Mouse (Mus musculus): ENCODE data around the gene Stub1. TPM values are rescaled to one million over a fixed set of nuclear protein-coding genes. Genes with fewer than 3 reads are reported as not detected.
A peak's percentile ranks its signal among the peaks of the same experiment; 100 is the strongest.

Stub1 gene
- polyA plus RNA-seq, 1 experiment from 2014 or later, result 246 TPM

- TF ChIP-seq CTCF (IDR thresholded peaks at IDR 0.05; ENCODE audit: low read depth), result no peak
- no peak for ATAC-seq
- Histone ChIP-seq H3K9me3 (ENCODE audit: control insufficient read depth) (no peaks in the 10 kb centered on the region), H3K36me3 (ENCODE audit: control insufficient read depth, insufficient read depth) (peaks cover 42% of the 10 kb centered on the region), H3K27me3 (replicated peaks; ENCODE audit: control insufficient read depth, insufficient read depth, low read length) (no peaks in the 10 kb centered on the region), H3K9ac (ENCODE audit: low read depth, low read length) (no peak overlapping the region), H3K4me3 (ENCODE audit: low read depth, low read length) (no peak overlapping the region), H3K4me2 (replicated peaks; ENCODE audit: low read depth) (no peak overlapping the region; the same call in 1 of the 2 replicates), H3K4me1 (replicated peaks; ENCODE audit: control insufficient read depth, insufficient read depth, low read length) (peaks cover 6% of the 10 kb centered on the region; the same call in 1 of the 2 replicates), H3K27ac (ENCODE audit: low read depth, low read length) (peak overlapping the region; percentile 85; the same call in 1 of the 2 replicates)
- 96% methylated on average over 6 of the region's 6 CpGs for WGBS
Observed at GRCm38 (mm10) chr17:25840519-25840918, 7.3 kb upstream of the Stub1 start.

GRCm38 (mm10) chr17:25839455-25840235 is 6.4 kb upstream of the Stub1 start:
- TF ChIP-seq CTCF (IDR thresholded peaks at IDR 0.05; ENCODE audit: low read depth), result no peak
- Histone ChIP-seq H3K4me1 (replicated peaks; ENCODE audit: control insufficient read depth, insufficient read depth, low read length) (peaks cover 6% of the 10 kb centered on the region; the same call in 1 of the 2 replicates), H3K4me2 (replicated peaks; ENCODE audit: low read depth) (peak overlapping the region; percentile 44), H3K36me3 (ENCODE audit: control insufficient read depth, insufficient read depth) (peaks cover 49% of the 10 kb centered on the region), H3K27ac (ENCODE audit: low read depth, low read length) (peak overlapping the region; percentile 85), H3K4me3 (ENCODE audit: low read depth, low read length) (no peak overlapping the region), H3K9ac (ENCODE audit: low read depth, low read length) (no peak overlapping the region), H3K27me3 (replicated peaks; ENCODE audit: control insufficient read depth, insufficient read depth, low read length) (no peaks in the 10 kb centered on the region), H3K9me3 (ENCODE audit: control insufficient read depth) (no peaks in the 10 kb centered on the region)
- ATAC-seq, result peak; percentile 56
- WGBS, result 67% methylated on average over 14 of the region's 14 CpGs

GRCm38 (mm10) chr17:25838904-25839303 is 5.7 kb upstream of the Stub1 start:
- H3K27ac ChIP-seq (ENCODE audit: low read depth, low read length), result peak overlapping the region; percentile 85
- peaks cover 49% of the 10 kb centered on the region for H3K36me3 ChIP-seq (ENCODE audit: control insufficient read depth, insufficient read depth)
- no peak overlapping the region for H3K4me3 ChIP-seq (ENCODE audit: low read depth, low read length)
- H3K9me3 ChIP-seq (ENCODE audit: control insufficient read depth), result no peaks in the 10 kb centered on the region
- WGBS, result 80% methylated on average over 4 of the region's 4 CpGs
- H3K4me2 ChIP-seq (replicated peaks; ENCODE audit: low read depth), result peak overlapping the region; percentile 44
- ATAC-seq, result no peak
- peaks cover 5% of the 10 kb centered on the region; the same call in 1 of the 2 replicates for H3K4me1 ChIP-seq (replicated peaks; ENCODE audit: control insufficient read depth, insufficient read depth, low read length)
- no peaks in the 10 kb centered on the region for H3K27me3 ChIP-seq (replicated peaks; ENCODE audit: control insufficient read depth, insufficient read depth, low read length)
- TF ChIP-seq CTCF (IDR thresholded peaks at IDR 0.05; ENCODE audit: low read depth), result no peak
- no peak overlapping the region for H3K9ac ChIP-seq (ENCODE audit: low read depth, low read length)

- H3K4me1 ChIP-seq (replicated peaks; ENCODE audit: control insufficient read depth, insufficient read depth, low read length), result peaks cover 2% of the 10 kb centered on the region; the same call in 1 of the 2 replicates
- no peak for TF ChIP-seq CTCF (IDR thresholded peaks at IDR 0.05; ENCODE audit: low read depth)
- no peak for ATAC-seq
- H3K36me3 ChIP-seq (ENCODE audit: control insufficient read depth, insufficient read depth), result peaks cover 48% of the 10 kb centered on the region
- H3K9me3 ChIP-seq (ENCODE audit: control insufficient read depth), result no peaks in the 10 kb centered on the region
- 48% methylated on average over 3 of the region's 3 CpGs for WGBS
- H3K27me3 ChIP-seq (replicated peaks; ENCODE audit: control insufficient read depth, insufficient read depth, low read length), result no peaks in the 10 kb centered on the region
- no peak overlapping the region; the same call in 1 of the 2 replicates for H3K4me2 ChIP-seq (replicated peaks; ENCODE audit: low read depth)
- no peak overlapping the region for H3K27ac ChIP-seq (ENCODE audit: low read depth, low read length)
- no peak overlapping the region for H3K4me3 ChIP-seq (ENCODE audit: low read depth, low read length)
- 0 out of 2 replicates have a peak overlapping the region, but pooled peaks have one; percentile 3 for H3K9ac ChIP-seq (ENCODE audit: low read depth, low read length)
Observed at GRCm38 (mm10) chr17:25837533-25837932, 4.3 kb upstream of the Stub1 start.

- no peak for ATAC-seq
- no peak for TF ChIP-seq CTCF (IDR thresholded peaks at IDR 0.05; ENCODE audit: low read depth)
- Histone ChIP-seq H3K36me3 (ENCODE audit: control insufficient read depth, insufficient read depth) (peaks cover 43% of the 10 kb centered on the region), H3K4me3 (ENCODE audit: low read depth, low read length) (peak within 1 kb of the TSS; percentile 34), H3K9ac (ENCODE audit: low read depth, low read length) (peak within 1 kb of the TSS; percentile 51), H3K27ac (ENCODE audit: low read depth, low read length) (no peak within 1 kb of the TSS; the same call in 1 of the 2 replicates), H3K27me3 (replicated peaks; ENCODE audit: control insufficient read depth, insufficient read depth, low read length) (no peaks in the 10 kb centered on the region), H3K4me1 (replicated peaks; ENCODE audit: control insufficient read depth, insufficient read depth, low read length) (peaks cover 2% of the 10 kb centered on the region; the same call in 1 of the 2 replicates), H3K4me2 (replicated peaks; ENCODE audit: low read depth) (peak within 1 kb of the TSS; percentile 93), H3K9me3 (ENCODE audit: control insufficient read depth) (no peaks in the 10 kb centered on the region)
- WGBS, result 3% methylated on average over 29 of the region's 29 CpGs
Observed at GRCm38 (mm10) chr17:25837076-25837410, 3.8 kb upstream of the Stub1 start, which contains the start of gene Rhbdl1. TSS of gene Rhbdl1 (minus strand) at chr17:25837295.

- no peaks in the 10 kb centered on the region for H3K27me3 ChIP-seq (replicated peaks; ENCODE audit: control insufficient read depth, insufficient read depth, low read length)
- H3K4me2 ChIP-seq (replicated peaks; ENCODE audit: low read depth), result peak overlapping the region; percentile 93
- H3K4me1 ChIP-seq (replicated peaks; ENCODE audit: control insufficient read depth, insufficient read depth, low read length), result peaks cover 6% of the 10 kb centered on the region; the same call in 1 of the 2 replicates
- H3K36me3 ChIP-seq (ENCODE audit: control insufficient read depth, insufficient read depth), result peaks cover 40% of the 10 kb centered on the region
- ATAC-seq, result no peak
- peak overlapping the region; percentile 34 for H3K4me3 ChIP-seq (ENCODE audit: low read depth, low read length)
- H3K9ac ChIP-seq (ENCODE audit: low read depth, low read length), result peak overlapping the region; percentile 51
- TF ChIP-seq CTCF (IDR thresholded peaks at IDR 0.05; ENCODE audit: low read depth), result no peak
- no peaks in the 10 kb centered on the region for H3K9me3 ChIP-seq (ENCODE audit: control insufficient read depth)
- 23% methylated on average over 23 of the region's 23 CpGs for WGBS
- H3K27ac ChIP-seq (ENCODE audit: low read depth, low read length), result no peak overlapping the region; the same call in 1 of the 2 replicates
Observed at GRCm38 (mm10) chr17:25836397-25837075, 3.3 kb upstream of the Stub1 start.
